Mouse (Mus musculus) stomach, postnatal 0 days (tissue): ENCODE measurements at regions not wholly inside any gene's neighbourhood (a gene's known extent, or its start where the extent isn't known, plus 50 kb on each side); places are given as distances from the start of the nearest gene placed in this dataset.
"Not testable (repeated sequence)": the region's sequence is repeated elsewhere in the genome, so short reads cannot be mapped to it uniquely, and the experiment has no call there.

Experiments
- ATAC-seq: fragments of 200-750 bp; cut with Nextera tagmentation; 2 replicates; pipeline ENCODE4 v1.8.0; 2017; ENCODE audit not compliant: low FRiP score, low TSS enrichment
- DNase-seq: peaks from one replicate; pipeline ENCODE4 v3.0.0-alpha.2; 2016; ENCODE audit warnings: low spot score
- H3K27ac ChIP-seq: fragments of 300-500 bp; sonication (generic); replicated peaks from 2 replicates; pipeline ENCODE4 v1.5.1; 2014; ENCODE audit warnings: mild to moderate bottlenecking, control low read depth
- H3K27me3 ChIP-seq: fragments of 300-500 bp; sonication (generic); 2 replicates; pipeline ENCODE4 v1.6.1; 2014; ENCODE audit warnings: low read length; ENCODE audit not compliant: control insufficient read depth, insufficient read depth
- H3K36me3 ChIP-seq: fragments of 300-500 bp; sonication (generic); 2 replicates; pipeline ENCODE4 v1.6.1; 2014; ENCODE audit warnings: low read length, mixed read lengths; ENCODE audit not compliant: control insufficient read depth, insufficient read depth
- H3K4me1 ChIP-seq: fragments of 300-500 bp; sonication (generic); replicated peaks from 2 replicates; pipeline ENCODE4 v1.6.1; 2014; ENCODE audit warnings: antibody characterized with exemption; ENCODE audit not compliant: control insufficient read depth, insufficient read depth
- H3K4me2 ChIP-seq: fragments of 300-500 bp; sonication (generic); replicated peaks from 2 replicates; pipeline ENCODE4 v1.6.1; 2014; ENCODE audit warnings: low read depth, mild to moderate bottlenecking, control low read depth, moderate library complexity
- H3K4me3 ChIP-seq: fragments of 300-500 bp; sonication (generic); 2 replicates; pipeline ENCODE4 v1.5.1; 2014; ENCODE audit warnings: low read depth, low read length, control low read depth
- H3K9ac ChIP-seq: fragments of 300-500 bp; sonication (generic); 2 replicates; pipeline ENCODE4 v1.6.1; 2014; ENCODE audit warnings: mild to moderate bottlenecking, low read length, control low read depth, mixed read lengths
- H3K9me3 ChIP-seq: fragments of 300-500 bp; sonication (generic); 2 replicates; pipeline ENCODE4 v1.6.1; 2016; ENCODE audit warnings: low read length; ENCODE audit not compliant: control insufficient read depth
- CTCF ChIP-seq: IDR thresholded peaks from 2 replicates; pipeline ENCODE4 v1.5.1; 2016; ENCODE audit warnings: antibody characterized with exemption, low read depth, mild to moderate bottlenecking, moderate library complexity
- EP300 ChIP-seq: optimal IDR thresholded peaks from 2 replicates; pipeline ENCODE3; 2016; ENCODE audit warnings: antibody characterized with exemption
- WGBS: fragments of 180-500 bp; shearing (Covaris S2); extraction: QIAGEN DNeasy Blood & Tissue Kit; methylation state at CpG from one replicate; pipeline ENCODE4 v1.1.7; 2014; 5-methylcytosine and 5-hydroxymethylcytosine counted together

DNA sequence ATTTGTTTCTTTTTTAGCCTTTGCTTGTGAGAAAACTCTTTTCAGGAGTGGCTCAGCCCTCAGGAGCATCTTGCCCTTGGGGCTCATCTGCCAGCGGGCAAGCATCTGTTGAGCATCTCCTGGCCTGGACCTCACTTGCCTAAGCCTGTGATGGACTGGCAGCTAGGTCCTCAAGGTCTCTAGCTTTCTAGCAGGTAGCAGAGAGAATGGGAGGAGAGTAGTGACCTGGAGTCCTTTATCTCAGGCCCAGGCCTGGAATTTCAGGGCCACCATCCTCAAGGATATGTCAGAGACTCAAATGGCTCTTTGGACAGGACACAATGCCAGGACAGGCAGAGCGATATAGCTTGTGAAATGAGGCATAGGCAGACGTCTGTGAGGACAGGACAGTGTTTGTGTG is 59.3 kb upstream of the Klf13 start:
- no peaks in the 10 kb centered on the region for H3K36me3 ChIP-seq
- H3K27me3 ChIP-seq = no peaks in the 10 kb centered on the region
- TF ChIP-seq CTCF (no peak), EP300 (no peak)
- no peak for ATAC-seq
- WGBS = 78% methylated on average over 3 of the region's 3 CpGs
- no peak overlapping the region for H3K4me3 ChIP-seq
- H3K4me1 ChIP-seq = no peaks in the 10 kb centered on the region
- no peak overlapping the region for H3K9ac ChIP-seq
- no peak for DNase-seq
- H3K4me2 ChIP-seq = no peak overlapping the region
- no peaks in the 10 kb centered on the region for H3K9me3 ChIP-seq
- H3K27ac ChIP-seq = no peak overlapping the region

DNA sequence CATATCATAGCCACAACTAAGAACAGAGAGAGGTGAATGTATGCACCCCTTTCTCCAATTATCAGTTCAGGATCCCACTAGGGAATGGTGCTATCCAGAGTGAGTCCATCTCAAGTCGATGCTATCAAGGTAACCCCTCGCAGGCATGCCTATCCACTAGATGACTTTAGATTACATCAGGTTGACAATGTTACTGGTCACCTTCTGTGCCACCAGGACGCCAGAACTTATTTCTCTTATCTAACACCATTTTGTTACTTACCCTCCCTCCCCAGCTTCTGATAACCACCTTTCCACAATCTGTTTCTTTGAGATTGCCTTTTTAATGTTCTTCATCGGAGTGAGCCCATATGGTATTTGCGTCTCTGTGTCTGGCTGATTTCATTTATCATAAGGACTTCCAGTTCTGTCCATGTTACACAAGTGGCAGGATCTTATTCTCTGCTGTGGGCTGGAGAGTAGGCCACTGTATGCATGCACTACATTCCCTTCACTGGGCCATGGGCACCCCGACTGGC is 57.9 kb upstream of the Klf13 start:
- no peaks in the 10 kb centered on the region for H3K4me1 ChIP-seq
- H3K9ac ChIP-seq = no peak overlapping the region
- H3K36me3 ChIP-seq = no peaks in the 10 kb centered on the region
- no peaks in the 10 kb centered on the region for H3K27me3 ChIP-seq
- DNase-seq = no peak
- WGBS = 81% methylated on average over 6 of the region's 6 CpGs
- no peak overlapping the region for H3K4me2 ChIP-seq
- no peaks in the 10 kb centered on the region for H3K9me3 ChIP-seq
- H3K27ac ChIP-seq = no peak overlapping the region
- no peak for ATAC-seq
- no peak for TF ChIP-seq EP300
- TF ChIP-seq CTCF = no peak
- H3K4me3 ChIP-seq = no peak overlapping the region

DNA sequence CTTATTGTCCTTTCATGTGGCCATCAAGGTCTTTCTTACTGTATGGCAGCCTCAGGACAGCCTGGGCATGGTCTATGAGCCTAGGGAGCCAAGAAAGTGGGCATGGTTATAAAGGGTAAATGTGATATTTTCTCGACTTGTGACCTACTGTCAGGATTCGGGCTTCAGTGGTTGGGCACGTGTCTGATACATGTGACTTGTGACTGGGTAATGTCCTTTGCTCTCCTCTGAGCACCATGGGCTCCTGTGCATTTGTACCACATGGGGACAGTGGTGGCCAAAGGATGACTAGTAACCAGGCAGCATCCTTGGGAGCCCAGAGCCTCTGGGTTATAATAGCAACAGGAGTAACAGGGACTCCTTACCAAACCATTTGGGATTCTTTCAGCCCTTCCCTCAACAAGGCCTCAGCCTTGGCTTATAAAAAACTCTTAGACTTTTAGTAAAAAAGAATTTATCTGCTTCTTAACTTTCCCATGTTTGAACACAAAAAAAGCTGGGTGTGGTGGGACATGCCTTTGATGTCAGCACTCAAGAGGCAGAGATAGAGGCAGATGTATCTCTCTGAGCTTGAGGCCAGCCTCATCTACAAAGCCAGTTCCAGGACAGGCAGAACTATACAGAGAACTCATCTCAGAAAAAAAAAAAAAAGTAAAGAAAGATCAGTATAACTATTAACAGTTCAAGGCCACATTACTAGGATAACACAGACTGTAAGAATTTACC is 56.7 kb upstream of the Klf13 start:
- ATAC-seq = no peak
- no peaks in the 10 kb centered on the region for H3K36me3 ChIP-seq
- no peak overlapping the region for H3K4me2 ChIP-seq
- no peak overlapping the region for H3K9ac ChIP-seq
- H3K27ac ChIP-seq = no peak overlapping the region
- H3K27me3 ChIP-seq = no peaks in the 10 kb centered on the region
- no peak for DNase-seq
- TF ChIP-seq EP300 (no peak), CTCF (peak; percentile 25)
- H3K4me1 ChIP-seq = no peaks in the 10 kb centered on the region
- no peak overlapping the region for H3K4me3 ChIP-seq
- no peaks in the 10 kb centered on the region for H3K9me3 ChIP-seq
- 86% methylated on average over 3 of the region's 3 CpGs for WGBS

DNA sequence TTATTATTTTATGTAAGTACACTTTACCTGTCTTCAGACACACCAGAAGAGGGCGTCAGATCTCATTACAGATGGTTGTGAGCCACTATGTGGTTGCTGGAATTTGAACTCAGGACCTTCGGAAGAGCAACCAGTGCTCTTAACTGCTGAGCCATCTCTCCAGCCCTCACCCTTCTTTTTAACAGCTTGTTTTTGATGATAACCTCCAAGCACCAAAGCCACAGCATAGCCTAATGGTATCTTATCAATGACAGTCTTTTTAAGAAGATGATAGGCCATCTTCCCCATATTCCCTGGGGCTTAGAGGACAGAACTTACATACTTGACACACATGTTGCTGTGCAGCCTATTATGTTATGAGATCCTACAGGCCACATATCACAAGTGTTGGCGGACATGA is 56.1 kb upstream of the Klf13 start:
- 71% methylated on average over 3 of the region's 3 CpGs for WGBS
- not testable (repeated sequence) for ATAC-seq, H3K4me1 ChIP-seq, H3K9ac ChIP-seq, H3K27ac ChIP-seq, H3K27me3 ChIP-seq, H3K36me3 ChIP-seq, H3K9me3 ChIP-seq, DNase-seq, H3K4me2 ChIP-seq, H3K4me3 ChIP-seq

DNA sequence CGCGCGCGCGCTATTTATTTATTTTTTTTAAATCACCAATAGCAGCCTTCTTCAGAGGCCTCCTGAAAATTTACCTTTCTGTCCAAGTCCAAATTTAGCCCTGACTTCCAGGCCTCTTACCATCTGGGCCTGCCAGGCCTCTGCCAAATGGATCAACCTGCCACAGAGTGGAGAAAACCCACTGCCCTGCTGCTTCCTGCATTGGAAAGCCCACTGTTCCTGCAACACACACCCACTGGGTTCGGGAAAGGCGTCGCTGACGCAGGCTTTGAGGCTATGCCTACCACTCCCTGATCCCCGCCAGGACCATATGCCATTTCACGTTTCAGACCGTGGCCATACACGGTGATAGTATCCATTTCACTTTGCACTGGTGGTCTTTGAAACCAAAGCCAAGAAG is 53.4 kb upstream of the Klf13 start:
- Histone ChIP-seq H3K4me1 (no peaks in the 10 kb centered on the region), H3K9ac (no peak overlapping the region), H3K27ac (no peak overlapping the region), H3K27me3 (no peaks in the 10 kb centered on the region), H3K4me2 (no peak overlapping the region), H3K36me3 (no peaks in the 10 kb centered on the region), H3K9me3 (no peaks in the 10 kb centered on the region), H3K4me3 (no peak overlapping the region)
- WGBS = 91% methylated on average over 13 of the region's 13 CpGs
- TF ChIP-seq EP300 = no peak
- TF ChIP-seq CTCF = no peak
- DNase-seq (no peak), ATAC-seq (no peak)

DNA sequence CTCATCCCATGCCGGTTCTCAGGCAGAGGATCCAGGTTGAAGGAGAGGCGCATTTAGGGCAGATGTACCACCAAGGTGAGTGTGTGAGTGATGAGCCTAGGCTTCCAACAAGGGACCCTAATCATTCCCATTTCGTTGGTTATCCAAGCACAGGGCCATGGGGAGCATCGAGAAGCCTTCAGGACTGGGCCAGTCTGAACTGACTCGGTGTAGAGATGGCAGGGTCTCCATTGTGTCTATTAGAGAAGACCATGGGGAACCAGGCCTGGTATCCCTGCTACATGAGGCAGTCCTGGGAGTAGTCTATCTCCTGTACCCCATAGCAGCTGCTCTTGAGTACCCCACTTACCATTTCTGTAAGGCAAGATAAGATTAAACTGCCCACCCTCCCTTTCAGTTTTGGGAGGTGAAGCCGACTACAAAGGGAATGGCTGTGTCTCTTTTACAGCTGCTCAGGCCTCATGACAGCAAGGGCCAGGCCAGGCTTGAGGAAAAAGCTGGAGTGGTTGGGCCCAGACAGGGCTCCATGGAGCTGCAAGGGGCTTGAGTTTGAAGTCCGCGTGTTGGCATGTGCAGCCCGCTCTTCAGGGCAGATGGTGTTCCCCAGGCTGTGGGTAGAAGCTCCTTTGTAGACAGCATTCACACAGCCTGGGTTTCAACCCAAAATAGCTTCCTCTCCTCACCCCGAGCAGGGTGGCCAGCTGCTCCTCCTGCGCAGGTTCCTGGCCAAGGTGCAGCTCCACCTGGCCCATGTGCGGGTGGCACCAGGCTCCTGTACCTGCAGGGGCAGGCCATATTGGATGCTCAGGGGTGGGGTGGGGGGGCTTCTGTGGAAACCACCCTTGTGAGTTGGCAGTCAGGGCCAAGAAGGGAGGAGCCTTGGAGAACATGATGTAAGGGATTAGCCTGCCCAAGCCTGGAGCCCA is 52.6 kb upstream of the Klf13 start:
- no peak for TF ChIP-seq CTCF
- no peak for TF ChIP-seq EP300
- Histone ChIP-seq H3K27me3 (no peaks in the 10 kb centered on the region), H3K9ac (no peak overlapping the region), H3K4me2 (no peak overlapping the region), H3K4me1 (no peaks in the 10 kb centered on the region), H3K9me3 (no peaks in the 10 kb centered on the region), H3K4me3 (no peak overlapping the region), H3K36me3 (no peaks in the 10 kb centered on the region), H3K27ac (no peak overlapping the region)
- DNase-seq (no peak), ATAC-seq (peak; percentile 24; the same call in 1 of the 2 replicates)
- WGBS = 87% methylated on average over 12 of the region's 12 CpGs
